Mouse (Mus musculus) layer of hippocampus, adult 9-10 months (tissue): Measurements from ENCODE around the gene Folr2.
A peak's percentile ranks its signal among the peaks of the same experiment; 100 is the strongest.

Source experiments
- DNase-seq: peaks from one replicate; pipeline ENCODE4 v3.0.0; 2022; ENCODE audit warnings: low spot score

The Folr2 gene

GRCm38 (mm10) chr7:101857094-101857493 lies at the start of gene Folr2:
Folr2 (minus strand) TSS chr7:101857194.
- no peak for DNase-seq

GRCm38 (mm10) chr7:101906696-101907095 lies 49.7 kb upstream of the Folr2 start:
- no peak for DNase-seq

GRCm38 (mm10) chr7:101906287-101906681 lies 49.3 kb upstream of the Folr2 start, which contains the start of gene Tomt:
Tomt (minus strand) TSS chr7:101906359.
- DNase-seq, result no peak

GRCm38 (mm10) chr7:101905561-101906286 lies 48.7 kb upstream of the Folr2 start, which contains the start of gene Lamtor1:
Lamtor1 (plus strand) TSS chr7:101905904.
- peak; percentile 98 for DNase-seq

- DNase-seq, result no peak
These were observed 45.9 kb upstream of the Folr2 start for GRCm38 (mm10) chr7:101902846-101903245.

- no peak for DNase-seq
These were observed 45.0 kb upstream of the Folr2 start for GRCm38 (mm10) chr7:101901969-101902368.

GRCm38 (mm10) chr7:101900331-101901097 lies 43.5 kb upstream of the Folr2 start:
- DNase-seq, result no peak

- peak; percentile 98 for DNase-seq
These were observed 39.4 kb upstream of the Folr2 start for GRCm38 (mm10) chr7:101896104-101897066.

- DNase-seq, result no peak
These were observed 38.7 kb upstream of the Folr2 start for GRCm38 (mm10) chr7:101895695-101896094.

- no peak for DNase-seq
These were observed 31.5 kb upstream of the Folr2 start for GRCm38 (mm10) chr7:101888460-101888859.

- no peak for DNase-seq
These were observed 29.3 kb upstream of the Folr2 start for GRCm38 (mm10) chr7:101886274-101886673.

GRCm38 (mm10) chr7:101884160-101884559 lies 27.2 kb upstream of the Folr2 start:
- no peak for DNase-seq

GRCm38 (mm10) chr7:101882413-101883154 lies 25.6 kb upstream of the Folr2 start:
- no peak for DNase-seq

GRCm38 (mm10) chr7:101880855-101881254 lies 23.9 kb upstream of the Folr2 start:
- DNase-seq, result no peak

- no peak for DNase-seq
These were observed 19.0 kb upstream of the Folr2 start for GRCm38 (mm10) chr7:101875978-101876377.

- no peak for DNase-seq
These were observed 14.3 kb upstream of the Folr2 start for GRCm38 (mm10) chr7:101871296-101871695.

GRCm38 (mm10) chr7:101870629-101871028 lies 13.6 kb upstream of the Folr2 start, which contains the start of gene Folr1:
Folr1 (minus strand) TSS chr7:101870788.
- DNase-seq, result no peak

GRCm38 (mm10) chr7:101869163-101869500 lies 12.1 kb upstream of the Folr2 start:
- no peak for DNase-seq

GRCm38 (mm10) chr7:101868241-101869162 lies 11.5 kb upstream of the Folr2 start:
- no peak for DNase-seq

GRCm38 (mm10) chr7:101867482-101867881 lies 10.5 kb upstream of the Folr2 start:
- no peak for DNase-seq
